Mouse (Mus musculus) hindbrain, postnatal 0 days (tissue): Measurements from ENCODE around the gene Clk2. TPM values are rescaled to one million over a fixed set of nuclear protein-coding genes. Genes with fewer than 3 reads are reported as not detected.
"Not testable (repeated sequence)": the region's sequence is repeated elsewhere in the genome, so short reads cannot be mapped to it uniquely, and the experiment has no call there.

Experiments
- ATAC-seq: fragments of 200-750 bp; cut with Nextera tagmentation; 2 replicates; pipeline ENCODE4 v1.8.0; 2017; ENCODE audit warnings: mild to moderate bottlenecking, moderate TSS enrichment, moderate library complexity
- DNase-seq: peaks from one replicate; pipeline ENCODE4 v3.0.0-alpha.2; 2015; ENCODE audit warnings: low spot score
- H3K27ac ChIP-seq: fragments of 300-500 bp; sonication (generic); 2 replicates; pipeline ENCODE4 v1.5.1; 2014; ENCODE audit warnings: mild to moderate bottlenecking
- H3K27me3 ChIP-seq: fragments of 300-500 bp; sonication (generic); 2 replicates; pipeline ENCODE4 v1.6.1; 2014; ENCODE audit warnings: low read length, mixed read lengths; ENCODE audit not compliant: insufficient read depth
- H3K36me3 ChIP-seq: fragments of 300-500 bp; sonication (generic); 2 replicates; pipeline ENCODE4 v1.6.1; 2014; ENCODE audit warnings: low read length, mixed read lengths; ENCODE audit not compliant: insufficient read depth
- H3K4me1 ChIP-seq: fragments of 300-500 bp; sonication (generic); 2 replicates; pipeline ENCODE4 v1.6.1; 2014; ENCODE audit warnings: antibody characterized with exemption, low read length, mixed read lengths; ENCODE audit not compliant: insufficient read depth
- H3K4me2 ChIP-seq: fragments of 300-500 bp; sonication (generic); 2 replicates; pipeline ENCODE4 v1.6.1; 2014; ENCODE audit warnings: low read depth, mild to moderate bottlenecking, low read length, moderate library complexity, mixed read lengths
- H3K4me3 ChIP-seq: fragments of 300-500 bp; sonication (generic); 2 replicates; pipeline ENCODE4 v1.5.1; 2014; ENCODE audit warnings: low read length
- H3K9ac ChIP-seq: fragments of 300-500 bp; sonication (generic); replicated peaks from 2 replicates; pipeline ENCODE4 v1.6.1; 2014; ENCODE audit warnings: mild to moderate bottlenecking, low read length, moderate library complexity, mixed read lengths
- H3K9me3 ChIP-seq: fragments of 300-500 bp; sonication (generic); 2 replicates; pipeline ENCODE4 v1.6.1; 2016; ENCODE audit warnings: low read length, mixed read lengths
- CTCF ChIP-seq: IDR thresholded peaks from 2 replicates; pipeline ENCODE4 v1.5.1; 2016; ENCODE audit warnings: antibody characterized with exemption, control low read depth, low read depth
- WGBS: fragments of 180-500 bp; shearing (Covaris S2); extraction: QIAGEN DNeasy Blood & Tissue Kit; methylation state at CpG from one replicate; pipeline ENCODE4 v1.1.7; 2014; 5-methylcytosine and 5-hydroxymethylcytosine counted together
- polyA plus RNA-seq: library from polyadenylated mRNA; unstranded; fragments of >200 nt; fragmentation: Nextera tagmentation; extraction: Ambion mirVana; gene quantifications from 2 replicates; pipeline ENCODE4 v1.2.1, GENCODE M21; 2015
- total RNA-seq: library from RNA; depleted of rRNA; stranded (reverse); fragments of >200 nt; gene quantifications from 2 replicates; pipeline ENCODE4 v1.2.3, GENCODE M21; 2014

Clk2 gene
- total and polyA plus RNA-seq, 2 experiments from 2014 or later, result 13.3 to 43.1 TPM

- DNase-seq (no peak), ATAC-seq (no peak)
- H3K4me3 ChIP-seq, result no peak overlapping the region
- 0 out of 2 replicates have a peak, but pooled peaks cover 10% of the 10 kb centered on the region for H3K4me1 ChIP-seq
- no peaks in the 10 kb centered on the region for H3K9me3 ChIP-seq
- H3K9ac ChIP-seq, result no peak overlapping the region
- no peak overlapping the region for H3K4me2 ChIP-seq
- H3K36me3 ChIP-seq, result peaks cover 48% of the 10 kb centered on the region
- TF ChIP-seq CTCF, result no peak
- 83% methylated on average over 7 of the region's 7 CpGs for WGBS
- H3K27me3 ChIP-seq, result no peaks in the 10 kb centered on the region
- no peak overlapping the region for H3K27ac ChIP-seq
Measured at GRCm38 (mm10) chr3:89209731-89210130, 45.1 kb downstream of the Clk2 start.

- WGBS, result 81% methylated on average over 13 of the region's 13 CpGs
- Histone ChIP-seq H3K27me3 (no peaks in the 10 kb centered on the region), H3K36me3 (peaks cover 48% of the 10 kb centered on the region)
Measured at GRCm38 (mm10) chr3:89210162-89210561, 45.6 kb downstream of the Clk2 start.

GRCm38 (mm10) chr3:89210731-89211130 lies 46.1 kb downstream of the Clk2 start:
- DNase-seq (no peak), ATAC-seq (no peak)
- TF ChIP-seq CTCF, result no peak
- WGBS, result 69% methylated on average over 7 of the region's 7 CpGs
- no peak overlapping the region for H3K4me3 ChIP-seq
- H3K9ac ChIP-seq, result no peak overlapping the region
- no peaks in the 10 kb centered on the region for H3K27me3 ChIP-seq
- H3K4me2 ChIP-seq, result no peak overlapping the region
- no peaks in the 10 kb centered on the region for H3K9me3 ChIP-seq
- H3K4me1 ChIP-seq, result peaks cover 15% of the 10 kb centered on the region; the same call in 1 of the 2 replicates
- H3K36me3 ChIP-seq, result peaks cover 44% of the 10 kb centered on the region
- no peak overlapping the region for H3K27ac ChIP-seq

More at GRCm38 (mm10) chr3:89210162-89210561, 45.6 kb downstream of the Clk2 start:
- Histone ChIP-seq H3K27ac (no peak overlapping the region), H3K4me1 (peaks cover 10% of the 10 kb centered on the region; the same call in 1 of the 2 replicates), H3K9me3 (no peaks in the 10 kb centered on the region), H3K4me3 (no peak overlapping the region), H3K4me2 (no peak overlapping the region), H3K9ac (no peak overlapping the region)
- no peak for ATAC-seq
- no peak for TF ChIP-seq CTCF
- DNase-seq, result no peak

- Histone ChIP-seq H3K4me2 (peak overlapping the region; percentile 74), H3K27me3 (no peaks in the 10 kb centered on the region), H3K4me1 (peaks cover 16% of the 10 kb centered on the region; the same call in 1 of the 2 replicates), H3K4me3 (peak overlapping the region; percentile 79), H3K36me3 (peaks cover 13% of the 10 kb centered on the region), H3K9ac (peak overlapping the region; percentile 75), H3K9me3 (no peaks in the 10 kb centered on the region), H3K27ac (peak overlapping the region; percentile 96)
- under 1% methylated on average over 69 of the region's 69 CpGs for WGBS
- DNase-seq (peak; percentile 97), ATAC-seq (peak; percentile 90)
- TF ChIP-seq CTCF, result no peak
Measured at GRCm38 (mm10) chr3:89213803-89214530, 49.4 kb downstream of the Clk2 start.

- no peak for TF ChIP-seq CTCF
- ATAC-seq, result 0 out of 2 replicates have a peak, but pooled peaks have one; percentile 6
- peaks cover 16% of the 10 kb centered on the region; the same call in 1 of the 2 replicates for H3K4me1 ChIP-seq
- no peaks in the 10 kb centered on the region for H3K27me3 ChIP-seq
- H3K9ac ChIP-seq, result peak within 1 kb of the TSS; percentile 75
- DNase-seq, result peak; percentile 57
- WGBS, result under 1% methylated on average over 19 of the region's 19 CpGs
- peaks cover 5% of the 10 kb centered on the region; the same call in 1 of the 2 replicates for H3K36me3 ChIP-seq
- H3K4me2 ChIP-seq, result peak within 1 kb of the TSS; percentile 74
- H3K9me3 ChIP-seq, result no peaks in the 10 kb centered on the region
- peak within 1 kb of the TSS; percentile 96 for H3K27ac ChIP-seq
- peak within 1 kb of the TSS; percentile 79 for H3K4me3 ChIP-seq
Measured at GRCm38 (mm10) chr3:89214681-89215411, 50.3 kb downstream of the Clk2 start, which contains the start of gene Thbs3. TSS of gene Thbs3 (plus strand) at chr3:89215180.

GRCm38 (mm10) chr3:89215853-89216252 lies 51.3 kb downstream of the Clk2 start:
- H3K36me3 ChIP-seq, result no peaks in the 10 kb centered on the region
- peak; percentile 52 for ATAC-seq
- under 1% methylated on average over 6 of the region's 6 CpGs for WGBS

GRCm38 (mm10) chr3:89216407-89216806 lies 51.8 kb downstream of the Clk2 start:
- WGBS, result 60% methylated on average over 7 of the region's 7 CpGs
- H3K9me3 ChIP-seq, H3K36me3 ChIP-seq, ATAC-seq, DNase-seq, H3K4me2 ChIP-seq, H3K27me3 ChIP-seq, H3K27ac ChIP-seq, H3K9ac ChIP-seq, H3K4me3 ChIP-seq: not testable (repeated sequence)
- H3K4me1 ChIP-seq, result peaks cover 16% of the 10 kb centered on the region; the same call in 1 of the 2 replicates

More at GRCm38 (mm10) chr3:89215853-89216252, 51.3 kb downstream of the Clk2 start:
- peak; percentile 96 for DNase-seq
- H3K4me2 ChIP-seq, result peak overlapping the region; percentile 74
- no peaks in the 10 kb centered on the region for H3K9me3 ChIP-seq
- no peaks in the 10 kb centered on the region for H3K27me3 ChIP-seq
- peak overlapping the region; percentile 96 for H3K27ac ChIP-seq
- H3K9ac ChIP-seq, result no peak overlapping the region
- H3K4me3 ChIP-seq, result peak overlapping the region; percentile 79
- peak; percentile 96 for TF ChIP-seq CTCF
- H3K4me1 ChIP-seq, result peaks cover 16% of the 10 kb centered on the region; the same call in 1 of the 2 replicates
